Mouse (Mus musculus) lung, postnatal 0 days (tissue): ENCODE measurements around the gene Olfr1443. TPM values are rescaled to one million over a fixed set of nuclear protein-coding genes. Genes with fewer than 3 reads are reported as not detected.
"Not testable (repeated sequence)": the region's sequence is repeated elsewhere in the genome, so short reads cannot be mapped to it uniquely, and the experiment has no call there.

ENCODE experiments used
- ATAC-seq: fragments of 200-750 bp; cut with Nextera tagmentation; 2 replicates; pipeline ENCODE4 v1.8.0; 2017; ENCODE audit warnings: moderate library complexity
- DNase-seq: peaks from one replicate; pipeline ENCODE4 v3.0.0-alpha.2; 2016; ENCODE audit warnings: low spot score
- H3K27ac ChIP-seq: fragments of 300-500 bp; sonication (generic); 2 replicates; pipeline ENCODE4 v1.5.1; 2014; ENCODE audit warnings: antibody characterized with exemption, mild to moderate bottlenecking, low read length, mixed read lengths
- H3K27me3 ChIP-seq: fragments of 300-500 bp; sonication (generic); replicated peaks from 2 replicates; pipeline ENCODE4 v1.6.1; 2014; ENCODE audit warnings: low read length, mixed read lengths; ENCODE audit not compliant: insufficient read depth
- H3K36me3 ChIP-seq: fragments of 300-500 bp; sonication (generic); 2 replicates; pipeline ENCODE4 v1.6.1; 2014; ENCODE audit warnings: low read length, mixed read lengths; ENCODE audit not compliant: insufficient read depth
- H3K4me1 ChIP-seq: fragments of 300-500 bp; sonication (generic); 2 replicates; pipeline ENCODE4 v1.6.1; 2014; ENCODE audit warnings: antibody characterized with exemption, low read depth, low read length, mixed read lengths; ENCODE audit not compliant: insufficient read depth
- H3K4me2 ChIP-seq: fragments of 300-500 bp; sonication (generic); replicated peaks from 2 replicates; pipeline ENCODE4 v1.6.1; 2014; ENCODE audit warnings: low read depth, mild to moderate bottlenecking, low read length, moderate library complexity, mixed read lengths
- H3K4me3 ChIP-seq: fragments of 300-500 bp; sonication (generic); 2 replicates; pipeline ENCODE4 v1.5.1; 2014; ENCODE audit warnings: low read depth, low read length
- H3K9ac ChIP-seq: fragments of 300-500 bp; sonication (generic); replicated peaks from 2 replicates; pipeline ENCODE4 v1.6.1; 2014; ENCODE audit warnings: low read depth, mild to moderate bottlenecking
- H3K9me3 ChIP-seq: fragments of 300-500 bp; sonication (generic); 2 replicates; pipeline ENCODE4 v1.6.1; 2016; ENCODE audit warnings: low read length, mixed read lengths
- CTCF ChIP-seq: IDR thresholded peaks from 2 replicates; pipeline ENCODE4 v1.5.1; 2016; ENCODE audit warnings: antibody characterized with exemption, mild to moderate bottlenecking
- EP300 ChIP-seq: IDR thresholded peaks from 2 replicates; pipeline ENCODE4 v1.6.1; 2016; ENCODE audit warnings: antibody characterized with exemption, mild to moderate bottlenecking, control low read depth
- WGBS: fragments of 180-500 bp; shearing (Covaris S2); extraction: QIAGEN DNeasy Blood & Tissue Kit; methylation state at CpG from one replicate; pipeline ENCODE4 v1.1.7; 2014; 5-methylcytosine and 5-hydroxymethylcytosine counted together
- polyA plus RNA-seq: library from polyadenylated mRNA; unstranded; fragments of >200 nt; fragmentation: Nextera tagmentation; extraction: Ambion mirVana; gene quantifications from 2 replicates; pipeline ENCODE4 v1.2.1, GENCODE M21; 2015

Gene Olfr1443
- polyA plus RNA-seq, 1 experiment from 2014 or later = not detected

DNA sequence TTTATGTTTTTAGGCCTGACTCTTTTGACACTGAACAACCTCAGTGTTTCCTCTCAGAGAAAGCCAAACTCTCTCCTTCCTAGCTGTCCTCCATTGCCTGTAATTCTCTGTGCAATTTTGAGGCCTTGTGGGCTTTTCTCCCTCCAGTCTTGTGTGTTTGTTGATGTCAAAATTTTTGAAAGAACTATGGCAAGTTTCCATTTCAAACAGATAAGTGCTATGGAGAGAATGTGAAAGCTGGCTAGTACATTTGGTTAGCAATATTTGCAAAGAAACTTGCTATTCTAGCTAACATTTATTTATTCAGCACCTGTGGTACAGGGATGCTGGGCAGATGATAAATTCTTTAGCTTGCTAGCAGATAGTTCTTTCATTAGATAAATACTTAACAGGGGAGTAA is 18.3 kb downstream of the Olfr1443 start:
- Histone ChIP-seq H3K4me1 (no peaks in the 10 kb centered on the region), H3K9ac (no peak overlapping the region), H3K4me3 (no peak overlapping the region), H3K4me2 (no peak overlapping the region), H3K36me3 (no peaks in the 10 kb centered on the region), H3K27ac (no peak overlapping the region), H3K9me3 (no peaks in the 10 kb centered on the region), H3K27me3 (no peaks in the 10 kb centered on the region)
- no peak for DNase-seq
- no peak for ATAC-seq
- TF ChIP-seq EP300 (no peak), CTCF (no peak)

DNA sequence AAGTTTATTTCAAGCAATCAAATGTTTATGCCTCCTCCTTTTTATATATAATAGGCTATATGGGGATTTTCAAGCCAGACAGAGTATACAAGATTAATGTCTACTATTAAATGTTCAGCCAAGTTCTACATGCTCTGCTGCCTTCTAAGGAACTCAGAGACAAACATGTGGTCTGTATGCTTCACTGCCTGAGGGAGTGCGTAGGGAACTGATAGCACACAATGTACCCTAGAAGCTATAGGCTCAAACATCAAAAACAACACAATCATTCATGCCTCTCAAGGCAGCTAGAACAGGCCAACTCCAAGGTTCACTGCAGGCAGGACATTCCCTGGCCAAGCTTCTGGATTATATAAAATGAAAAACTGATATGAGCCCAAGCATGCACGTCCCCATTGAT is 30.5 kb downstream of the Olfr1443 start:
- TF ChIP-seq CTCF (no peak), EP300 (no peak)
- Histone ChIP-seq H3K27ac (no peak overlapping the region), H3K4me3 (no peak overlapping the region), H3K4me2 (no peak overlapping the region), H3K36me3 (no peaks in the 10 kb centered on the region), H3K4me1 (no peaks in the 10 kb centered on the region), H3K9me3 (no peaks in the 10 kb centered on the region), H3K9ac (no peak overlapping the region), H3K27me3 (no peaks in the 10 kb centered on the region)
- DNase-seq (no peak), ATAC-seq (no peak)
- WGBS = 74% methylated on average over 2 of the region's 2 CpGs

DNA sequence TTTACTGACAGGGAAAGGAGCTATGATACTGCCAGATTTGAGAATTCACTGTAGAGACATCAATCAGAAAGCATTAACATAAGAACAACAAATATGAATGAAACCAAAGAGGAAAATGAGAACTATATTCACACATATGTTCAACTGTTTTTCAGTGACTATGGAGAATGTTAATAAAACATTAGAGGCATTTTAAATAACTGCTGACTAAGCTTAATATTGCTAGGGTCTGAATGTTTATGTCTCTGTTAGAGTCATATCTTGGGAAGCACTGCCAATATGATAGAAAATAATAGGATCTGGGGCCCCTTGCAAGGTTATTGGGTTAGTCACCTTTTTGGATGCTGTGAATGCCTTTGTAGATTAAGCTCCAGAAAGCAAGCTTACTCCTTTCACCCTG is 31.1 kb downstream of the Olfr1443 start:
- ATAC-seq (no peak), DNase-seq (no peak)
- no peak overlapping the region for H3K27ac ChIP-seq
- H3K27me3 ChIP-seq = no peaks in the 10 kb centered on the region
- H3K4me2 ChIP-seq = no peak overlapping the region
- H3K4me1 ChIP-seq = no peaks in the 10 kb centered on the region
- no peaks in the 10 kb centered on the region for H3K36me3 ChIP-seq
- no peaks in the 10 kb centered on the region for H3K9me3 ChIP-seq
- no peak for TF ChIP-seq CTCF
- no peak for TF ChIP-seq EP300
- no peak overlapping the region for H3K9ac ChIP-seq
- no peak overlapping the region for H3K4me3 ChIP-seq

DNA sequence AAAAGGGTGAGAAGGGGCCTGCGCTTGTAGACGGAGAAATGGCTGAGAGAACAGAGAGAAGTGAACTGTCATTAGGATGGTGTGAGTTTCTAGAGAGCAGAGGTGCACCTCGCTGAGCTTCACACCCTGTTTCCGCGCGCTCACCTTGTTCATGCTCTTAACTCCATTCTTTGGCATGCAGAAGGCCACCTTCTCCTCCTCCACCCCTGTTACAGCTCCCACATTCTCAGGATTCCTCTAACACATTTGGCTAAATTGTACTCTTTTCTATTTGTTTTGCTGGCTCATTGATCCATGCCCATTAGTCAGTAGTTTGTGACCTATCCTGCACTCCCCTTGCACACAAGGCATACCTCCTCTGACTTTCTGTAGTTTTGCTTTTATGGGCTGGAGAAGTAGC is 41.3 kb downstream of the Olfr1443 start:
- no peak for TF ChIP-seq EP300
- H3K4me3 ChIP-seq = no peak overlapping the region
- no peaks in the 10 kb centered on the region for H3K36me3 ChIP-seq
- DNase-seq (no peak), ATAC-seq (no peak)
- no peaks in the 10 kb centered on the region for H3K27me3 ChIP-seq
- H3K27ac ChIP-seq = no peak overlapping the region
- no peak overlapping the region for H3K9ac ChIP-seq
- no peaks in the 10 kb centered on the region for H3K9me3 ChIP-seq
- no peak overlapping the region for H3K4me2 ChIP-seq
- H3K4me1 ChIP-seq = no peaks in the 10 kb centered on the region
- 69% methylated on average over 6 of the region's 6 CpGs for WGBS

DNA sequence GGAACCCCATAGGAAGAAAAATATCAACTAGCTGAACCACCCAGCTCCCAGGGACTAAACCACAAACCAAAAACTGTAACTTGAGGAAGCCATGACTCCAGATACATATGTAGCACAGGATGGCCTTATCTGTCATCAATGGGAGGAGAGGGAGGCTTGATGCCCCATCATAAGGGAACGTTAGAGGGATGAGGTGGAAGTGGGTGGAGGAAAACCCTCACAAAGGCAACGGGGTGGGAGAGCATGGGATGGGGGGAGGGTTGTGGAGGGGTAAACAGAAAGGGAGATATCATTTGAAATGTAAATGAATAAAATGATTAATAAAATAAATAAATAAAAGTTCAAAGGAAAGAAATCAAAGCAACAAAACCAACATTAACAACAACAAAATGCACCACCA is 42.6 kb downstream of the Olfr1443 start:
- Histone ChIP-seq H3K4me1 (no peaks in the 10 kb centered on the region), H3K4me3 (no peak overlapping the region), H3K4me2 (no peak overlapping the region), H3K9me3 (no peaks in the 10 kb centered on the region), H3K9ac (no peak overlapping the region), H3K36me3 (no peaks in the 10 kb centered on the region), H3K27ac (no peak overlapping the region), H3K27me3 (no peaks in the 10 kb centered on the region)
- 55% methylated on average over 2 of the region's 2 CpGs for WGBS
- no peak for ATAC-seq
- TF ChIP-seq CTCF (no peak), EP300 (no peak)
- DNase-seq = no peak

DNA sequence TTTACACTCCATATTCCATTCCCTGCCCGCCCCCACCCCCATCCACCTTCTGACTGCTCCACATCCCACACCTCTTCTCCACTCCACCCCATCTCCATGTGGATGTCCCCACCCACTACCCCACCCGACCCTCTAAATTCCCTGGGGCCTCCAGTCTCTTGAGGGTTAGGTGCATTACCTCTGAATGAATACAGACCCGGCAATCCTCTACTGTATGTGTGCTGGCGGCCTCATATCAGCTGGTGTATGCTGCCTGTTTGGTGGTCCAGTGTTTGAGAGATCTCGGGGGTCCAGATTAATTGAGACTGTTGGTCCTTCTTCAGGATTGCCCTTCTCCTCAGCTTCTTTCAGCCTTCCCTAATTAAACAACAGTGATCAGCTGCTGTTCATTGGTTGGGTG is 43.0 kb downstream of the Olfr1443 start:
- not testable (repeated sequence) for H3K4me2 ChIP-seq, H3K9me3 ChIP-seq, ATAC-seq, H3K4me3 ChIP-seq, H3K27me3 ChIP-seq, H3K9ac ChIP-seq, H3K4me1 ChIP-seq, H3K27ac ChIP-seq, DNase-seq, H3K36me3 ChIP-seq
- 79% methylated on average over 5 of the region's 5 CpGs for WGBS

DNA sequence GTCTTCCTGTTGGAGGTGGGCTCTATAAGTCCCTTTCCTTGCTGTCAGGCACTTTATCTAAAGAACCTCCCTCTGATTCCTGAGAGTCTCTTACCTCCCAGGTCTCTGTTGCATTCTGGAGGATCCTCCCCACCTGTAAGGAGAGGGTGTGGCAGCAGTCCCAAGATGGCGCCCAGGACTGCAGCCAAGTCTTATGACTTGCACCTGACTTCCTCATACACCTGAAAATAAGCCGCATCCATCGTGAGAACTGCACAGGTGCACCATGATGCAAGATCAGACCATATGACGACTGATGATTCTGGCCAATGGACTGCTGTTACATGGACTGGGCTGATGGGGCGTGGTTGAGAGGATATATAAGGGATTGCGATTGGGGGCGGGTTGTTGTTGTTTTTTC is 43.7 kb downstream of the Olfr1443 start:
- ATAC-seq, H3K4me3 ChIP-seq, H3K27ac ChIP-seq, DNase-seq, H3K4me2 ChIP-seq, H3K36me3 ChIP-seq, H3K9me3 ChIP-seq, H3K4me1 ChIP-seq, H3K27me3 ChIP-seq, H3K9ac ChIP-seq: not testable (repeated sequence)
- WGBS = 90% methylated on average over 7 of the region's 7 CpGs
